ENCODE assay signal across 28 mouse cellular contexts in the genomic region with DNA sequence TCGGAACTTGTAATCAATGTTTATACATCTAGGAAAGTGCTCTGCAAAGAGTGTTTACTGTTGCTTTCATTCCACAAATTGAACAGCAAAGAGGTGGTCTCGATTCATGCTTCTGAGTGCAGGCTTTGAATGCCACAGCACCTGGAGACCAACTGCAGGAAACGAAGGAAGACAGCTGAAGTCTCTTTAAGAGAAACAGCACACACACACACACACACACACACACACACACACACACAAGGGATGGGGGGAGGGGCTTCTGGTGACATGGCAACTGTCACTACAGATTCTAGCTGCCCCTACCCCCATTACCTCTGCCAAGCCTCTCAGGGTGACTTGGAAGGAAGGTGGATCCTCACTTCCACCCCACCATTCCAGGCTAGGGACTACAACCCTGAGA. TPM values are rescaled to one million over a fixed set of nuclear protein-coding genes. Genes with fewer than 3 reads are reported as not detected.
DNase-seq lines count a peak whose midpoint lies in the region; ATAC-seq and TF ChIP-seq lines count a peak whose summit lies in the region.
"Had no signal": no experiment of that assay in that cellular context is flagged by ENCODE, and none has a peak within 500 bp of the region (broad histone marks: within the 10 kb centered on the region; RNA-seq: fewer than 3 reads in every experiment).

No protein-coding gene starts in this region.

- ATAC-seq in hindbrain, embryonic 13.5 days (ENCODE audit: low FRiP score) = no peak
- ATAC-seq in frontal cortex, adult (ENCODE audit: low TSS enrichment) = no peak
- ATAC-seq: forebrain, embryonic 13.5 days; intestine, embryonic 16.5 days; liver, embryonic 12.5 days; liver, postnatal 0 days had no signal

- no peaks in the 10 kb centered on the region for H3K36me3 ChIP-seq in myocyte (ENCODE audit: control insufficient read depth, insufficient read depth)
- no peaks in the 10 kb centered on the region for H3K36me3 ChIP-seq in hindbrain, embryonic 13.5 days
- H3K36me3 ChIP-seq: embryonic facial prominence, embryonic 10.5 days; embryonic facial prominence, embryonic 15.5 days; heart, embryonic 13.5 days; hindbrain, embryonic 12.5 days; liver, embryonic 12.5 days; neural tube, embryonic 13.5 days had no signal

- 76% methylated on average over 3 of the region's 3 CpGs for WGBS in hindbrain, embryonic 13.5 days

- no peaks in the 10 kb centered on the region for H3K79me2 ChIP-seq in myocyte (ENCODE audit: control insufficient read depth, insufficient read depth)

- no peak overlapping the region for H3K4me3 ChIP-seq in myocyte
- H3K4me3 ChIP-seq in hindbrain, embryonic 13.5 days = no peak overlapping the region
- H3K4me3 ChIP-seq: embryonic facial prominence, embryonic 10.5 days; embryonic facial prominence, embryonic 15.5 days; forebrain, embryonic 13.5 days; heart, embryonic 13.5 days; hindbrain, embryonic 12.5 days; liver, embryonic 12.5 days; neural tube, embryonic 13.5 days had no signal

- peak; percentile 27 for DNase-seq in cerebellum, adult 9-10 months
- DNase-seq in cerebellum, postnatal 14 days = no peak
- peak; percentile 49 for DNase-seq in CD4-positive helper T cell, adult 2 months (ENCODE audit: low read depth, low spot score)
- peak; percentile 74 to 75 for DNase-seq in thymus, postnatal 10 days (ENCODE audit: low spot score in 2 of 2)
- no peak for DNase-seq in cerebellum, adult 9-11 months
- DNase-seq: adrenal gland, adult 8-10 months; cerebellum, adult 11 months; gastrocnemius, postnatal 25 days; heart, adult 11 months; heart, postnatal 36 days; kidney, adult 8-10 months; kidney, postnatal 4 days; left cerebral cortex, postnatal 4 days; liver, postnatal 0 days; midbrain, embryonic 14.5 days had no signal

- no peaks in the 10 kb centered on the region for H3K4me1 ChIP-seq in hindbrain, embryonic 13.5 days (replicated peaks)
- H3K4me1 ChIP-seq: embryonic facial prominence, embryonic 15.5 days; forebrain, embryonic 13.5 days; hindbrain, embryonic 12.5 days; liver, embryonic 12.5 days had no signal

- TF ChIP-seq POLR2A in myocyte (IDR thresholded peaks at IDR 0.05; ENCODE audit: insufficient read length, low read depth) = no peak

- H3K9me3 ChIP-seq in hindbrain, embryonic 13.5 days = no peaks in the 10 kb centered on the region
- H3K9me3 ChIP-seq: embryonic facial prominence, embryonic 10.5 days; embryonic facial prominence, embryonic 15.5 days; forebrain, embryonic 13.5 days; heart, embryonic 13.5 days; hindbrain, embryonic 12.5 days; liver, embryonic 12.5 days; neural tube, embryonic 13.5 days had no signal

- no peak overlapping the region for H3K27ac ChIP-seq in hindbrain, embryonic 13.5 days
- H3K27ac ChIP-seq: embryonic facial prominence, embryonic 10.5 days; embryonic facial prominence, embryonic 15.5 days; forebrain, embryonic 13.5 days; heart, embryonic 13.5 days; hindbrain, embryonic 12.5 days; kidney, postnatal 0 days; liver, embryonic 12.5 days; macrophage; neural tube, embryonic 13.5 days had no signal

- H3K27me3 ChIP-seq in myocyte (ENCODE audit: control insufficient read depth, insufficient read depth, insufficient read length) = peaks cover 13% of the 10 kb centered on the region
- no peaks in the 10 kb centered on the region for H3K27me3 ChIP-seq in hindbrain, embryonic 13.5 days
- H3K27me3 ChIP-seq: embryonic facial prominence, embryonic 15.5 days; forebrain, embryonic 13.5 days; heart, embryonic 13.5 days; hindbrain, embryonic 12.5 days; liver, embryonic 12.5 days; neural tube, embryonic 13.5 days had no signal

- H3K4me2 ChIP-seq in myocyte (ENCODE audit: low read depth) = peak overlapping the region; percentile 2
- H3K4me2 ChIP-seq in hindbrain, embryonic 13.5 days = no peak overlapping the region
- H3K4me2 ChIP-seq: embryonic facial prominence, embryonic 15.5 days; forebrain, embryonic 13.5 days; heart, embryonic 13.5 days; hindbrain, embryonic 12.5 days; liver, embryonic 12.5 days; neural tube, embryonic 13.5 days had no signal

- no peak overlapping the region for H3ac ChIP-seq in myocyte (ENCODE audit: control insufficient read depth, insufficient read length)

- no peak overlapping the region for H3K9ac ChIP-seq in hindbrain, embryonic 13.5 days
- H3K9ac ChIP-seq: embryonic facial prominence, embryonic 15.5 days; forebrain, embryonic 13.5 days; heart, embryonic 13.5 days; hindbrain, embryonic 12.5 days; liver, embryonic 12.5 days; liver, postnatal 0 days; neural tube, embryonic 13.5 days had no signal

TF ChIP-seq in myocyte, 11 proteins besides CTCF, POLR2A, EP300 and RAD21:
- TF ChIP-seq REST (IDR thresholded peaks at IDR 0.05; ENCODE audit: insufficient read depth, insufficient read length) (no peak), TCF3 (IDR thresholded peaks at IDR 0.05; ENCODE audit: insufficient read length, low read depth) (no peak), TCF12 (IDR thresholded peaks at IDR 0.05; ENCODE audit: insufficient read depth, poor library complexity, severe bottlenecking) (no peak), MYOG (IDR thresholded peaks at IDR 0.05; ENCODE audit: control insufficient read depth in 1 of 3, insufficient read depth in 1 of 3, insufficient read length in 2 of 3, low read depth in 2 of 3) (peak in 1 of 3 experiments; percentile 17), USF1 (IDR thresholded peaks at IDR 0.05; ENCODE audit: low read depth) (no peak), MYOD1 (IDR thresholded peaks at IDR 0.05; ENCODE audit: control insufficient read depth in 1 of 3, insufficient read length in 2 of 3, low read depth in 2 of 3) (no peak)

RNA-seq across cellular contexts. Expression of a gene that starts 20.0 kb away (rescaled TPM):
- 26.4 TPM for polyA plus RNA-seq in myocyte (2012; fragmentation: generic; extraction: Trizol)
- 33.5 and 33.6 TPM in 2 replicates for polyA plus RNA-seq in hindbrain, embryonic 13.5 days (2015; fragmentation: Nextera tagmentation; extraction: Ambion mirVana)

RNA-seq across cellular contexts. Expression of a gene that starts 38.2 kb away (rescaled TPM):
- polyA plus RNA-seq in myocyte (2012; fragmentation: generic; extraction: Trizol) = 3.0 TPM
- polyA plus RNA-seq in hindbrain, embryonic 13.5 days (2015; fragmentation: Nextera tagmentation; extraction: Ambion mirVana) = 19.0 and 19.7 TPM in 2 replicates

RNA-seq across cellular contexts. Expression of a gene that starts 38.3 kb away (rescaled TPM):
- 0.04 TPM for polyA plus RNA-seq in myocyte (2012; fragmentation: generic; extraction: Trizol)
- polyA plus RNA-seq in hindbrain, embryonic 13.5 days (2015; fragmentation: Nextera tagmentation; extraction: Ambion mirVana) = 0.14 and 0.28 TPM in 2 replicates
- polyA plus RNA-seq: macrophage had no signal

Comparison
In these comparisons a context has a peak if more than half of its experiments do, and no peak if none do; other contexts are left out.
1. DNase-seq: peak in cerebellum, adult 9-10 months (single experiment), CD4-positive helper T cell, adult 2 months (single experiment) and thymus, postnatal 10 days (2 of 2); none in cerebellum, postnatal 14 days (0 of 2) and cerebellum, adult 9-11 months (single experiment).